Mouse (Mus musculus) brain, embryonic 14.5 days (tissue): ENCODE results near the gene Scd1.

Experiments
- CTCF ChIP-seq: fragments of 200-500 bp; IDR thresholded peaks from 2 replicates; pipeline ENCODE4 v1.5.1; 2012; ENCODE audit warnings: inconsistent platforms, mild to moderate bottlenecking, moderate library complexity, borderline replicate concordance; ENCODE audit not compliant: insufficient read depth, insufficient read length; ENCODE audit errors: extremely low read depth
- POLR2A ChIP-seq: fragments of 200-500 bp; IDR thresholded peaks from 2 replicates; pipeline ENCODE4 v1.6.1; 2012; ENCODE audit warnings: mild to moderate bottlenecking, inconsistent platforms, borderline replicate concordance; ENCODE audit not compliant: poor library complexity, insufficient read depth, insufficient read length, severe bottlenecking; ENCODE audit errors: extremely low read depth

GRCm38 (mm10) chr19:44392339-44393009 is 15.2 kb downstream of the Scd1 start:
- TF ChIP-seq CTCF (no peak), POLR2A (no peak)
